14 mouse cellular contexts compared by ENCODE assay signal in the genomic region with DNA sequence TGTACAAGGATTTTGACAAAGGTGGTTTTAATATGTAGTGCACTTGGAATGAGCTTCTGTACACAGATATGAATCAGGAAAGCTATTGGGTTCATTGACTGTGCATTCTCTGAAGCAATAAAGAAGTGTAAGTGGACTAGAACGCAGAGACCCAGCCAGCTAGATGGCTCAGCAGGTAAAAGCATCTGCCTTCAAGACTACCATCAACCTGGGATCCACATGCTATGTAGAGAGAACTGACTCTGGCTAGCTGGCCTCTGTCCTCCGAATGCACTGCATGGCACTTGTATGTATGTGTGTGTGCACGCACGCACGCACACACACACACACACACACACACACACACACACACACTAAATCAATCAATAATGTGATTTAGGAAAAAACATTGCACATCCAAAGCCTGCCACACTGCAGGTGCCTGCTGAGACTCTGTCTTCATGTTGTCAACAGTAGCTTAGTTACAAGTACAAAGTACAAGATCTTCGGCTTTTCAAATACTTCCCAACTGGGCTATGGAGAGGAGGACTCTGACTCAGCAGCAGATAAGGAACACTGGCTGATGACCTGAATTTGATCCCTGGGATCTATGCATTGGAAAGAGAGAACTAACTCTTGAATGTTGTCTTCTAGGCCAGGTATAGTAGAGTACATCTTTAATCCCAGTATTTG. TPM values are rescaled to one million over a fixed set of nuclear protein-coding genes. Genes with fewer than 3 reads are reported as not detected.
DNase-seq lines count a peak whose midpoint lies in the region; ATAC-seq and TF ChIP-seq lines count a peak whose summit lies in the region.
"Had no signal": no experiment of that assay in that cellular context is flagged by ENCODE, and none has a peak within 500 bp of the region (broad histone marks: within the 10 kb centered on the region; RNA-seq: fewer than 3 reads in every experiment).

No protein-coding gene starts in this region.

- no peak for DNase-seq in heart, postnatal 4 days
- no peak for DNase-seq in kidney, postnatal 0 days (ENCODE audit: low spot score)
- DNase-seq in kidney, postnatal 25 days, result no peak
- peak in 1 of 3 experiments; percentile 17 for DNase-seq in liver, embryonic 14.5 days (ENCODE audit: low read depth in 3 of 3, low spot score in 3 of 3)
- no peak for DNase-seq in urinary bladder, postnatal 25 days (ENCODE audit: low spot score)
- no peak for DNase-seq in adrenal gland, adult 18-20 months (ENCODE audit: low spot score in 2 of 2)
- DNase-seq in gastrocnemius, postnatal 14 days, result no peak
- DNase-seq: gastrocnemius, adult 2 months; spleen, adult 18-20 months had no signal

- WGBS in heart, embryonic 15.5 days, result 73% methylated on average over 6 of the region's 6 CpGs
- 83% methylated on average over 6 of the region's 6 CpGs for WGBS in kidney, postnatal 0 days
- 75% methylated on average over 6 of the region's 6 CpGs for WGBS in liver, embryonic 14.5 days (ENCODE audit: insufficient replicate concordance)

- no peak overlapping the region for H3K4me3 ChIP-seq in heart, embryonic 15.5 days
- H3K4me3 ChIP-seq in kidney, postnatal 0 days (replicated peaks; ENCODE audit: low read depth, low read length), result no peak overlapping the region
- H3K4me3 ChIP-seq in liver, embryonic 14.5 days (ENCODE audit: insufficient read depth in 1 of 2, low read depth in 2 of 2, low read length in 2 of 2), result no peak overlapping the region
- H3K4me3 ChIP-seq: erythroblast, embryonic 14.5 days; gastrocnemius, adult 2 months; neural tube, embryonic 15.5 days had no signal

- H3K9me3 ChIP-seq in heart, embryonic 15.5 days (replicated peaks), result no peaks in the 10 kb centered on the region
- H3K9me3 ChIP-seq in kidney, postnatal 0 days (replicated peaks; ENCODE audit: low read length), result no peaks in the 10 kb centered on the region
- H3K9me3 ChIP-seq in liver, embryonic 14.5 days (ENCODE audit: control insufficient read depth, low read length), result no peaks in the 10 kb centered on the region
- H3K9me3 ChIP-seq: neural tube, embryonic 15.5 days had no signal

- H3K4me2 ChIP-seq in heart, embryonic 15.5 days, result no peak overlapping the region
- H3K4me2 ChIP-seq in kidney, postnatal 0 days (ENCODE audit: low read length), result no peak overlapping the region
- no peak overlapping the region for H3K4me2 ChIP-seq in liver, embryonic 14.5 days (ENCODE audit: low read depth)
- H3K4me2 ChIP-seq: neural tube, embryonic 15.5 days had no signal

- TF ChIP-seq CTCF in kidney, postnatal 0 days (IDR thresholded peaks at IDR 0.05; ENCODE audit: low read depth), result no peak
- no peak for TF ChIP-seq CTCF in liver, embryonic 14.5 days (IDR thresholded peaks at IDR 0.05; ENCODE audit: low read depth)

- no peak for ATAC-seq in heart, embryonic 15.5 days (replicated peaks; ENCODE audit: insufficient number of reproducible peaks, insufficient read depth, low FRiP score, low read depth)
- no peak for ATAC-seq in kidney, postnatal 0 days (replicated peaks; ENCODE audit: low FRiP score, low read depth)
- ATAC-seq in liver, embryonic 14.5 days (ENCODE audit: insufficient read depth), result peak; percentile 32; the same call in 1 of the 2 replicates
- ATAC-seq: forebrain, embryonic 16.5 days had no signal

- TF ChIP-seq EP300 in liver, embryonic 14.5 days (IDR thresholded peaks at IDR 0.05; ENCODE audit: low read depth), result no peak

- intact Hi-C loops in gastrocnemius, postnatal 14 days (cut with DNase I; ENCODE audit: low total_unique reads), result no loop called here

- no peaks in the 10 kb centered on the region for H3K27me3 ChIP-seq in heart, embryonic 15.5 days
- no peaks in the 10 kb centered on the region for H3K27me3 ChIP-seq in kidney, postnatal 0 days (ENCODE audit: insufficient read depth, low read length)
- no peaks in the 10 kb centered on the region for H3K27me3 ChIP-seq in liver, embryonic 14.5 days (ENCODE audit: control insufficient read depth, insufficient read depth, low read length)
- H3K27me3 ChIP-seq: neural tube, embryonic 15.5 days; Patski had no signal

- H3K27ac ChIP-seq in heart, embryonic 15.5 days, result 0 out of 2 replicates have a peak overlapping the region, but pooled peaks have one; percentile 13
- peak overlapping the region; percentile 5; the same call in 1 of the 2 replicates for H3K27ac ChIP-seq in kidney, postnatal 0 days
- H3K27ac ChIP-seq in liver, embryonic 14.5 days, result no peak overlapping the region
- H3K27ac ChIP-seq: gastrocnemius, adult 2 months; neural tube, embryonic 15.5 days had no signal

- peaks cover 17% of the 10 kb centered on the region for H3K4me1 ChIP-seq in heart, embryonic 15.5 days (replicated peaks)
- H3K4me1 ChIP-seq in kidney, postnatal 0 days (replicated peaks; ENCODE audit: insufficient read depth, low read length), result peaks cover 11% of the 10 kb centered on the region; the same call in 1 of the 2 replicates
- peaks cover 17 to 31% of the 10 kb centered on the region in 2 experiments for H3K4me1 ChIP-seq in liver, embryonic 14.5 days (replicated peaks; ENCODE audit: control insufficient read depth in 2 of 2, insufficient read depth in 2 of 2, low read length in 1 of 2)

- no peaks in the 10 kb centered on the region for H3K36me3 ChIP-seq in heart, embryonic 15.5 days
- H3K36me3 ChIP-seq in kidney, postnatal 0 days (ENCODE audit: insufficient read depth, low read length), result no peaks in the 10 kb centered on the region
- H3K36me3 ChIP-seq in liver, embryonic 14.5 days (replicated peaks; ENCODE audit: control insufficient read depth, insufficient read depth, low read depth), result no peaks in the 10 kb centered on the region
- H3K36me3 ChIP-seq: neural tube, embryonic 15.5 days had no signal

- H3K9ac ChIP-seq in heart, embryonic 15.5 days, result no peak overlapping the region
- no peak overlapping the region for H3K9ac ChIP-seq in kidney, postnatal 0 days (ENCODE audit: low read depth, low read length)
- no peak overlapping the region for H3K9ac ChIP-seq in liver, embryonic 14.5 days (replicated peaks)
- H3K9ac ChIP-seq: neural tube, embryonic 15.5 days had no signal

RNA-seq across cellular contexts. Expression of gene 1110051M20Rik, which starts 57.1 kb away (rescaled TPM):
- polyA plus RNA-seq in heart, embryonic 15.5 days (2015; fragmentation: Nextera tagmentation; extraction: Ambion mirVana), result 34.8 and 41.5 TPM in 2 replicates
- total RNA-seq in heart, postnatal 4 days (2021), result 10 to 100 TPM; 13.5 to 13.7 TPM
- 55.7 and 56.8 TPM in 2 replicates for polyA plus RNA-seq in kidney, postnatal 0 days (2015; fragmentation: Nextera tagmentation; extraction: Ambion mirVana)
- 1.6 and 2.1 TPM in 2 replicates for polyA plus RNA-seq in liver, embryonic 14.5 days (2012; rRNA removed)
- 6.6 and 7.3 TPM in 2 replicates for polyA plus RNA-seq in liver, embryonic 14.5 days (2014; fragmentation: Nextera tagmentation; extraction: Ambion mirVana)
- 10 to 100 TPM; 15.0 to 16.4 TPM for total RNA-seq in adrenal gland, adult 18-20 months (2021)
- total RNA-seq in gastrocnemius, postnatal 14 days (2021), result 10 to 100 TPM; 11.3 to 13.2 TPM
